Mouse (Mus musculus) right cerebral cortex, postnatal 14 days (tissue): ENCODE results near the gene Gm11011.

Source experiments
- DNase-seq: peaks from one replicate; pipeline ENCODE4 v3.0.0; 2022

Gene Gm11011

GRCm38 (mm10) chr2:169586688-169587087, 857 bp downstream of the Gm11011 start:
- DNase-seq: no peak

- DNase-seq: no peak
Measured at GRCm38 (mm10) chr2:169585631-169586285, 1.8 kb downstream of the Gm11011 start.

- no peak for DNase-seq
Measured at GRCm38 (mm10) chr2:169584745-169585456, 2.6 kb downstream of the Gm11011 start.

- DNase-seq: no peak
Measured at GRCm38 (mm10) chr2:169583476-169583875, 4.1 kb downstream of the Gm11011 start.

- DNase-seq: no peak
Measured at GRCm38 (mm10) chr2:169577508-169578196, 9.9 kb downstream of the Gm11011 start.

- DNase-seq: no peak
Measured at GRCm38 (mm10) chr2:169570063-169570462, 17.5 kb downstream of the Gm11011 start.

- no peak for DNase-seq
Measured at GRCm38 (mm10) chr2:169566159-169566558, 21.4 kb downstream of the Gm11011 start.

- DNase-seq: no peak
Measured at GRCm38 (mm10) chr2:169565751-169566150, 21.8 kb downstream of the Gm11011 start.

- DNase-seq: no peak
Measured at GRCm38 (mm10) chr2:169545674-169546073, 41.9 kb downstream of the Gm11011 start.

GRCm38 (mm10) chr2:169538906-169539305, 48.6 kb downstream of the Gm11011 start:
- DNase-seq: no peak
